Mouse (Mus musculus): ENCODE measurements around the gene Prmt1. TPM values are rescaled to one million over a fixed set of nuclear protein-coding genes. Genes with fewer than 3 reads are reported as not detected.

Gene Prmt1
- 133 and 160 TPM in 2 replicates for polyA plus RNA-seq (2012)

DNA sequence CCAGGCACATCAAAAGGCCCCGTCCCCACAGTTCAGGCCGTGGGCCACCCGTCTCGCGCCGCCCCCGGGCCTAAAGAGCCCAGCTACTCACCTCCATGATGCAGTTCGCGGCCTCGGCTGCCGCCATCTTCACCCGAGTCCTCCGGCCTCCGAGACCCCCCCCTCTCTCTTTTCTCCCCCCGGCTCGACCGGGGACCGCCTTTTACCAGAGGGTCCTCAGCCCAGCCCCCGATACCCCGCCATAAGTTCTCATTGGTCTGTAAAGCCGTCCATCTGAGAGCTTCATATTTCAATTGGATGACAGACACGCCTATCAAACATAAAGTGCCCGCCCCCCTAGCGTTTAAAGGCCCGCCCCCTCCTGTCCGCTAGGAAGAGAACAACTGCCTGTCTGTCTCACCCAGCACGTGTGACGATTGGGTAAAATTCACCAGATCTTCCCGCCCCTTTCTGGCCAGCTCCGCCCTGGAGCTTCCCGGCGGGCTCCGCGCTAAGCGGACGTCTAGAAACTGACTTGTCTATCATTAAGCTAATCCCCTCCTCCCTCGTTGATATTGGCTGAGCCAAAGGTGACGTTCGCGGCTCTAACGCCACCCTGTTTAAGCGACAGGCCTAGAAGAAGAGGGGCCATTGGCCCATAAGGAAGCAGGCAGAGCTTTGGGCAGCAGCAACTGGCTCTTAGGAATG is at the start of gene Prmt1:
TSS of gene Prmt1 (minus strand) at position 377 of the 687 bp plus-strand sequence.

DNA sequence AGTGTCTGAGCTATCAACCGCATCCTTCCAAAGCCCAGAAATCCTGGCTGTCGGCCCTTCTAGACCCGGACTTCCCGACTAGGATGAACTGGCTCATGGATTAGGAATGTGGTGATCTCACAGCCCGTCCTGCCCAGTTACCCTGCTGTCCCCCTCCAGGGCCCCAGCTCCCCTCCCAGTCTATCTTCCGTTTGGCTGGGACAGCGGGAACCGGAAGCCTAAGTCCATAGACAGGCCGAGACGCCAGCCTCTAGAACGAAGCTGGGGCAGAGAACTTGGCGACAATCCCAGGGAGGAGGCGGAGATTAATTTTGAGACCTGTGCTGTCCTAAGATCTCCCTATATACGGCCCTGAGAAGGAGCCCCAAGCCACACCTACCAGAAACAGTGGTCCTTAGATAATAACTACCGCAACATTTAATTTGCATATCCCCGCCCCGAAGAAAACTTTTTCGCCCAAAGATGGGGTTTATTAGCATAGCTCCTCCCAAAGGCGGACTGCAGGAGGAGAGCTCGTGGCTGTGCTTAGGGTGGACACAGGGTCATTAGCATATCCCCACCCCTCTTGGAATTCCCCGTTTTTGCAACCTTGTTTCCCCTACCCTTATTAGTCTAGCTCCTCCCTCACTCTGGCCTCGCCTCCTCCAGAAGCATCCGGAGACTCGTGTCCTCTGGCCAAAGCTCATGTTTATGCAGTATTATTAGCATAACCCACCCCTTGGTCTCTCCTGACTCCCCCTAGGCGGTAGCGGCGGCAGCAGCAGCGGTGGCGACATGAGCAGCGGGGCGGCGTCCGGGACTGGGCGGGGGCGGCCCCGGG is 31.1 kb upstream of the Prmt1 start, which contains the start of gene Rras:
TSS of gene Rras (plus strand) at position 720 of the 820 bp plus-strand sequence.

DNA sequence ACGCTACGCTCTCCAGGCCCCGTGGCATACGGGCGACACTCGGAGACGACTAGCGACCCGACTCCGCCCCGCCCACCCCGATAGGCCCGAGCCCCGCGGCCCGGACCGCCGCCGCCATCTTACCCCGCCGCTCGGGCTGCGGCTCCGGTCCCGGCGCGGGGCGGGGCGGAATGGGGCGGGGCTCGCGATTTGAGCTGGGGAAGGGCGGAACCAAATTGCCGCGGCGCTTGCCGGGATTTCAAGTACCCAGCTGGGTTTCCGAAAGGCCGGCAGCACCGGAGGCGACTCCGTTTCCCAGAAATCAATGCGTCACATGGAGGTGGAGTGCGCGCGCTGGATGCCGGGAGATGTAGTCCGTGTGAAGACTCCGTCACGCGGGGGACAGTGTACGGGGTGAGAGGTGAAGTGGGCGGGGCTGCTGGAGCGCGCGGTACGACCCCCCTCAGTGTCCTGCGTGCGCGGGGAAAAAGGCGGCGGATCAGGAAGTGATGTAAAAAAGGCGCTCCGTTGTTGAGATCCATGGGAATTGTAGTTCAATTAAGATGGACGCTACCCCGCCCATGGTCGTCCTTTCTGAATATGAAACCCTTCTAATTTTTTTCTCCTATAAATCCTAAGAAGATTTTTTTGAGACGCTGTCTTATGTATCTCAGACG is 29.7 kb upstream of the Prmt1 start, which contains the start of gene Scaf1:
TSS of gene Scaf1 (minus strand) at position 407 of the 656 bp plus-strand sequence.

DNA sequence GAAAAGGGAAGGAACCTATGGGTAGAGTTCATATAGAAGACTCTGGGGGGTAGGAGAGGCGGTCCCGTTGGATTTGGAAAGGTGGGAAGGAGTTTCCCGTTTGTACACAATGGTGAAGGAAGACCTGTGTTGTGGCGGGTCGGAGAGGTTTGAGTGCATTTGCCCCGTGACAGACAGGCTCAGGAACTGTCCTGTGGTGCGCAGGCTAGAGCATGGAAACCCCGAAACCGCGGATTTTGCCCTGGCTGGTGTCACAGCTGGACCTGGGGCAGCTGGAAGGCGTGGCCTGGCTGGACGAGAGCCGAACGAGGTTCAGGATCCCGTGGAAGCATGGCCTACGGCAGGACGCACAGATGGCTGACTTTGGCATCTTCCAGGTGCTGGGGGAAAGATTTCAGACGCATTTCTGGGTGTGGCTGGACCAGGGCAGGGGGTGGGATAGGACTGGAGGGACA is 12.2 kb upstream of the Prmt1 start, which contains the start of gene Bcl2l12:
TSS of gene Bcl2l12 (minus strand) at position 212 of the 455 bp plus-strand sequence.

DNA sequence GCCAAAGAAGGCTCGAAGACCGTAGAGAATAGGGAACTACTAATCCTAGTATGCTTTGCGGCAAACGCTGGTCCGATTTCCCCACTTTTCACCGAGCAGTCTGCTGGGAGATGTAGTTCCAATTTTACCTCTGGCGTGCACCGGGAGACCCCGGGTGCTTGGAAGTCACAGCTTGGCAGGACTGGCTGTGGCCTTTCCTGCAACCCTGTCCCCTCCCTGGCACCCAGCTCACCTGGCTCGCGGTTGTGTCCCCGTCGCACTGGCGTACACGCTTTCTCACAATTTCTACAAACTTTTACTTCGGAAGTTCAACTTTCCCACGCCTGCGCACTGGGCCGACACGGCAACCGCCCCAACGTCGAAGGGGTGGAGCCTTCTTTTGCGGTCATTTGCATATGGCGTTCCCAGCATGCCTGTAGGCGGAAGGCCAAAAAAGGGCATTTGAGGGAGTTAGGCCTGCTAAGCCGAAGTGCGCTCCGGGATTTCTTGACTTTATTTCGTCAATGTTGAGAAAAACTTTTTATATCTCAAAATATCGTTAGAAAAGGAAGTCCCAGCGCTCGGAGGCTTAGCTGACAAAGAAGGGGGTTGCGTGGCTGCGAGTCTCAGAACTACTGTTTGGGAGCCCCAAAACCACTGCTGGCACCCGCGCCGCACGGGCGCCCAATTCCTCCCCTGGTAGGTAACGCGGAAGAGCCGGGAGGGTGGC is 11.0 kb upstream of the Prmt1 start, which contains the start of gene Irf3:
TSS of gene Irf3 (plus strand) at position 418 of the 709 bp plus-strand sequence.

DNA sequence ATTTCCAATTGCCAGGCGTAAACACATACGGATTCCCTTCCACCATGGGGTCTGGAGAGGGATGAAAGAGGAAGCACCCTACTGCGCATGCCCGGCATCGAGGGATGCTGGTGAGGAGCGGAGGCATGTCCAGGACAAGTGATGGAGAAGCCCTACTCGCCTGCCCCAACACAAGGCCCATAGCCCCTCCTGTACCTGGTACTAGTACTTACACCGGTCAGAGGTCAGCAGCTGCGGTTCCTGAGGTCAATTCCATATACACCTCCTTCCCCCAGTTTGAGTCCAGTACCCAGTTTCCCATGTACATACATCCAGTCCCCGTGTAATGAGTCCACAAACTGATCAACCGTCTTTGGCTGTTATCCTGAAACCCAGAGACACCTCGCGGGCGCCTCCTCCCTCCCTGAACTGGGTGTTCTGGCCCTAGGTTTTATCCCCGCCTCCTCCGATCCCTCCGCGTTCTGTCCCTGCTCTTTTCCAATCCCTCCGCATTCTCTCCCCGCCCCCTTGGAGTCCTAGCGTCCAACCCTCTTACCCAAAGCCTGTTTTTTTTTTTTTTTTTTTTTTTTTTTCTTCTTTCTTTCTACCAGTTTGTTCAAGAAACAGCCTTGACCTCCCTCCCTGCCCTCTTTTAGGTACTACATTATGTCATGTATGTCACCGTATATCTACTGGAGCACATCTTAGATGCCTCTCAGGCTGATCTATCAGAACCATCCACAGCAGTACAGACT is 11.8 kb downstream of the Prmt1 start, which contains the start of gene Cpt1c:
TSS of gene Cpt1c (minus strand) at position 469 of the 734 bp plus-strand sequence.

DNA sequence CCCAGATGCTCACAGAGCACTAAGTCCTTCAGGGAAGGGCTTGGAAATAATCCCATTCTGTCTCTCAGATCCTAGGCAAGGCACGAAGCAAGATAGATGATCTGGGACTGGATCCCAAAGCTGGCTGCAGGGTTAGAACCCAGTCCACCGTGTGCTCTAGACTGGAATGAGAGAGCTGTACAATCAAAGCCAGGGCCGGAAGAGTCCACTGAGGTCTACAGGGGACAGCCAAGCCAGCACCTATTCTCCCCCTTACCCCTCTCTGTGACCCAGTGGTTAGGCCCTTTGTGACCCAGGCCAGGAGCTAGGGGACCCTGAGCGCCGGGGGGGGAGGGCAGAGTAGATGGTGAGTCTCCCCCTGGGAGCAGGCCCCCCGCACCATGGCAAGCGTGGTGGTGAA is 43.5 kb downstream of the Prmt1 start, which contains the start of gene Tsks:
TSS of gene Tsks (plus strand) at position 301 of the 400 bp plus-strand sequence.

DNA sequence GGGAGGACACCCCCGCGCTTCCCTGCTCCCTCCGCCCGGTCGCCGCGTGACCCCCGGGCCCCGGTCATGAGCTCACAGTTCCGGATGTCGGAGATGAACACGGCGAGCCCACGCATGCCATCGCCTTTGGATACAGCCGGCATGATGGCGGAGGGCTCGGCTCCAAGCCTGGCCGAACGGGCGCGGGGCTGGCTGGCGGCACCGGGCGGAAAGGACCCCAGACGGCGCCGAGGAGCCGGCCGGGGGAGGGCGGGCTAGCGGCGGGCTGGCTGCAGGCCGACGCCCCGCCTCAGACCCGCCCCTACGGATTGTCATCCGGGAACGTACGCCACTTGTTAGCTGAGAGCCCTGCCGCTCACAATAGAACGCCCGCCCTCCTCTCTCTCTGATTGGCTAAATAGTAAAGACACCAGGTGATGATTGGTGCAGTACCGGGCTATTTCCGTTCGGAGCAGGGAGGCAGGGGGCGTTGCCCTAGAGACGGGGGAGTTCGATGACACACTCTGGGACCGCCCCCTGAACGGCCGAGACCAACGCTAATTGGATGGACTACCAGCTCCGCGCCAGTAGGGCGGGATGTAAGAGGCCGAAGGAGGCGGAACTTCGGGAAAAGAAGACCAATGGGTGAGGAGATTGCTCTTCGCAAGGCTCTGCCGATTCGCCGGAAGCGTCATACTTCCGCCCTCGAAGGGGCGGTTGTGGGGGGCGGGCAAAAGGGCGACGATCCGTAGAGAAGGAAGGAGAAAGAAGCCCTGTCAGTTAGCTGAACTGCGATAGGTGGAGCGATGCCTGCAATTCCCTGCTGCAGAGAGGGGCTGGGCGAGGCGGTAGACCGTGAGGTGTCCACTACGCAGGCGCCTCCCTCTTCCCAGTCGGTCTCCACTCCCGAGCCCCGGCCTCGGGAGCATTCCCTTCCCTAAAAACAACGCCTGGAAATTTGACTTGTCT is 56.9 kb downstream of the Prmt1 start, which contains the start of gene Ap2a1:
TSS of gene Ap2a1 (minus strand) at position 293 of the 948 bp plus-strand sequence.

Other genes starting within 250 kb of the Prmt1 start
- gene Vrk3, start 238.2 kb downstream of the Prmt1 start, polyA plus RNA-seq (2012), result 93.7 and 100 TPM in 2 replicates
- 0.17 and 0.26 TPM in 2 replicates for gene Zfp473, start 235.5 kb downstream of the Prmt1 start, polyA plus RNA-seq (2012)
- gene Nup62, start 170.5 kb downstream of the Prmt1 start, polyA plus RNA-seq (2012), result 117 and 122 TPM in 2 replicates
- 1.3 and 1.7 TPM in 2 replicates for gene Il4i1, start 170.2 kb downstream of the Prmt1 start, polyA plus RNA-seq (2012)
- 52.4 and 55.2 TPM in 2 replicates for gene Atf5, start 169.9 kb downstream of the Prmt1 start, polyA plus RNA-seq (2012)
- 312 and 349 TPM in 2 replicates for gene Akt1s1, start 137.6 kb downstream of the Prmt1 start, polyA plus RNA-seq (2012)
- 64.8 and 67.6 TPM in 2 replicates for gene Tbc1d17, start 137.5 kb downstream of the Prmt1 start, polyA plus RNA-seq (2012)
- gene Pnkp, start 129.4 kb downstream of the Prmt1 start, polyA plus RNA-seq (2012), result 86.0 and 118 TPM in 2 replicates
- gene Ptov1, start 116.8 kb downstream of the Prmt1 start, polyA plus RNA-seq (2012), result 237 and 280 TPM in 2 replicates
- gene Med25, start 93.9 kb downstream of the Prmt1 start, polyA plus RNA-seq (2012), result 336 and 362 TPM in 2 replicates
- 67.0 and 68.3 TPM in 2 replicates for gene Fuz, start 90.5 kb downstream of the Prmt1 start, polyA plus RNA-seq (2012)
- 121 TPM in 2 replicates for gene Ap2a1, start 57.1 kb downstream of the Prmt1 start, polyA plus RNA-seq (2012)
- gene Tsks, start 43.4 kb downstream of the Prmt1 start, polyA plus RNA-seq (2012), result 0.04 and 0.15 TPM in 2 replicates
- gene Cpt1c, start 11.7 kb downstream of the Prmt1 start, polyA plus RNA-seq (2012), result 1.3 and 2.1 TPM in 2 replicates
- 112 and 119 TPM in 2 replicates for gene Irf3, start 11.1 kb upstream of the Prmt1 start, polyA plus RNA-seq (2012)
- 131 and 163 TPM in 2 replicates for gene Bcl2l12, start 12.1 kb upstream of the Prmt1 start, polyA plus RNA-seq (2012)
- 185 and 198 TPM in 2 replicates for gene Scaf1, start 29.8 kb upstream of the Prmt1 start, polyA plus RNA-seq (2012)
- gene Rras, start 31.4 kb upstream of the Prmt1 start, polyA plus RNA-seq (2012), result 4.0 TPM in 2 replicates
- gene Prr12, start 66.3 kb upstream of the Prmt1 start, polyA plus RNA-seq (2012), result 95.4 and 117 TPM in 2 replicates
- gene Nosip, start 75.9 kb upstream of the Prmt1 start, polyA plus RNA-seq (2012), result 144 and 165 TPM in 2 replicates
- 38.8 and 40.5 TPM in 2 replicates for gene Prrg2, start 76.1 kb upstream of the Prmt1 start, polyA plus RNA-seq (2012)
- 36.5 and 65.0 TPM in 2 replicates for gene Rcn3, start 105.7 kb upstream of the Prmt1 start, polyA plus RNA-seq (2012)
- 7.5 and 10.0 TPM in 2 replicates for gene Fcgrt, start 117.3 kb upstream of the Prmt1 start, polyA plus RNA-seq (2012)
- gene Rps11, start 137.9 kb upstream of the Prmt1 start, polyA plus RNA-seq (2012), result 210 and 224 TPM in 2 replicates
- gene Rpl13a, start 142.2 kb upstream of the Prmt1 start, polyA plus RNA-seq (2012), result 4,327 and 5,290 TPM in 2 replicates
- gene Gm45713, start 149.7 kb upstream of the Prmt1 start, polyA plus RNA-seq (2012), result 0.12 and 0.16 TPM in 2 replicates
- gene Flt3l, start 149.9 kb upstream of the Prmt1 start, polyA plus RNA-seq (2012), result 15.4 and 21.4 TPM in 2 replicates
- 67.8 and 81.0 TPM in 2 replicates for gene Pih1d1, start 167.7 kb upstream of the Prmt1 start, polyA plus RNA-seq (2012)
- gene Aldh16a1, start 168.0 kb upstream of the Prmt1 start, polyA plus RNA-seq (2012), result 162 and 165 TPM in 2 replicates
- 0.11 and 0.15 TPM in 2 replicates for gene Slc17a7, start 177.4 kb upstream of the Prmt1 start, polyA plus RNA-seq (2012)
- gene Gfy, start 193.0 kb upstream of the Prmt1 start, polyA plus RNA-seq (2012), result 0.16 and 0.29 TPM in 2 replicates
- not detected in 2 replicates for gene Pth2, start 194.4 kb upstream of the Prmt1 start, polyA plus RNA-seq (2012)
- gene Ccdc155, start 218.3 kb upstream of the Prmt1 start, polyA plus RNA-seq (2012), result 0.56 and 1.3 TPM in 2 replicates
- 14.7 and 21.4 TPM in 2 replicates for gene Dkkl1, start 225.6 kb upstream of the Prmt1 start, polyA plus RNA-seq (2012)
- 0.82 and 2.2 TPM in 2 replicates for gene Tead2, start 229.2 kb upstream of the Prmt1 start, polyA plus RNA-seq (2012)

Measured in megakaryocyte-erythroid progenitor cell, adult 5 weeks (primary cell).